Mouse (Mus musculus) heart, postnatal 0 days (tissue): Measurements from ENCODE around the gene Bche. TPM values are rescaled to one million over a fixed set of nuclear protein-coding genes. Genes with fewer than 3 reads are reported as not detected.

Experiments used
- ATAC-seq: fragments of 200-750 bp; cut with Nextera tagmentation; 2 replicates; pipeline ENCODE4 v1.8.0; 2017; ENCODE audit warnings: low read depth, moderate number of reproducible peaks, moderate library complexity; ENCODE audit not compliant: insufficient read depth
- DNase-seq: peaks from one replicate; pipeline ENCODE4 v3.0.0-alpha.2; 2016; ENCODE audit warnings: low spot score
- H3K27ac ChIP-seq: fragments of 300-500 bp; sonication (generic); 2 replicates; pipeline ENCODE4 v1.5.1; 2014; ENCODE audit warnings: low read depth, mild to moderate bottlenecking
- H3K27me3 ChIP-seq: fragments of 300-500 bp; sonication (generic); 2 replicates; pipeline ENCODE4 v1.6.1; 2014; ENCODE audit warnings: low read length, mixed read lengths; ENCODE audit not compliant: control insufficient read depth, insufficient read depth
- H3K36me3 ChIP-seq: fragments of 300-500 bp; sonication (generic); replicated peaks from 2 replicates; pipeline ENCODE4 v1.6.1; 2014; ENCODE audit warnings: low read length, mixed read lengths; ENCODE audit not compliant: control insufficient read depth, insufficient read depth
- H3K4me1 ChIP-seq: fragments of 300-500 bp; sonication (generic); 2 replicates; pipeline ENCODE4 v1.6.1; 2014; ENCODE audit warnings: antibody characterized with exemption; ENCODE audit not compliant: control insufficient read depth, insufficient read depth
- H3K4me2 ChIP-seq: fragments of 300-500 bp; sonication (generic); 2 replicates; pipeline ENCODE4 v1.6.1; 2014; ENCODE audit warnings: low read depth, mild to moderate bottlenecking, low read length, moderate library complexity
- H3K4me3 ChIP-seq: fragments of 300-500 bp; sonication (generic); 2 replicates; pipeline ENCODE4 v1.5.1; 2014; ENCODE audit warnings: low read depth, low read length
- H3K9ac ChIP-seq: fragments of 300-500 bp; sonication (generic); replicated peaks from 2 replicates; pipeline ENCODE4 v1.6.1; 2014; ENCODE audit warnings: low read depth, low read length, mixed read lengths
- H3K9me3 ChIP-seq: fragments of 300-500 bp; sonication (generic); replicated peaks from 2 replicates; pipeline ENCODE4 v1.6.1; 2016; ENCODE audit warnings: low read length; ENCODE audit not compliant: control insufficient read depth
- CTCF ChIP-seq: IDR thresholded peaks from 2 replicates; pipeline ENCODE4 v1.5.1; 2016; ENCODE audit warnings: antibody characterized with exemption, control low read depth, low read depth
- EP300 ChIP-seq: IDR thresholded peaks from 2 replicates; pipeline ENCODE4 v1.6.1; 2016; ENCODE audit warnings: antibody characterized with exemption, low read depth
- whole genome bisulfite sequencing: fragments of 180-500 bp; shearing (Covaris S2); extraction: QIAGEN DNeasy Blood & Tissue Kit; methylation state at CpG from one replicate; pipeline ENCODE4 v1.1.7; 2014; 5-methylcytosine and 5-hydroxymethylcytosine counted together
- polyA plus RNA-seq: library from polyadenylated mRNA; unstranded; fragments of >200 nt; fragmentation: Nextera tagmentation; extraction: Ambion mirVana; gene quantifications from 2 replicates; pipeline ENCODE4 v1.2.1, GENCODE M21; 2015
- total RNA-seq: library from RNA; depleted of rRNA; stranded (reverse); fragments of >200 nt; gene quantifications from 2 replicates; pipeline ENCODE4 v1.2.3, GENCODE M21; 2014; ENCODE audit warnings: low replicate concordance

Bche gene
- total and polyA plus RNA-seq, 2 experiments from 2014 or later = 9.8 to 20.0 TPM

DNA sequence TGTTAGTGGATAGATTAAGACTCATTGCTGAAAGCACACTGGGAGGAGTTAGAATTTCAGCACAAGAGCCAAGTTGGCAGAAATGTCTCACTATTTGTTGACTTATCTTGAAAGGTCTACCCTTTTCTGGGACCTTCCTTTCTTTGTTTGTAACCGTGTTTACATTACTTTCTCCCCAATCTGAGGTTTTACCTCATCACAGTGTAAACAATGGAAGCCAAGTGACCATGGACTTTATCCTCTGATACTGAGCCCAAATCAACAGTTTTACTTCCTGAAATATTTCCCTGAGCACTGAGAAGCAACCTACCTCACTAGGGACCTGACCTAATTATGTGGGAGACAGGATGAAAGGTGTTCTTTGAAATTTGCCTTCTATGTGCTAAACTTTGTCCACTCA is 34.9 kb downstream of the Bche start:
- Histone ChIP-seq H3K27ac (no peak overlapping the region), H3K36me3 (no peaks in the 10 kb centered on the region), H3K9ac (no peak overlapping the region), H3K9me3 (no peaks in the 10 kb centered on the region), H3K4me1 (no peaks in the 10 kb centered on the region), H3K4me3 (no peak overlapping the region), H3K4me2 (no peak overlapping the region), H3K27me3 (no peaks in the 10 kb centered on the region)
- TF ChIP-seq CTCF (no peak), EP300 (no peak)
- WGBS = 65% methylated on average over 1 of the region's 1 CpGs
- peak; percentile 16 for DNase-seq
- no peak for ATAC-seq

DNA sequence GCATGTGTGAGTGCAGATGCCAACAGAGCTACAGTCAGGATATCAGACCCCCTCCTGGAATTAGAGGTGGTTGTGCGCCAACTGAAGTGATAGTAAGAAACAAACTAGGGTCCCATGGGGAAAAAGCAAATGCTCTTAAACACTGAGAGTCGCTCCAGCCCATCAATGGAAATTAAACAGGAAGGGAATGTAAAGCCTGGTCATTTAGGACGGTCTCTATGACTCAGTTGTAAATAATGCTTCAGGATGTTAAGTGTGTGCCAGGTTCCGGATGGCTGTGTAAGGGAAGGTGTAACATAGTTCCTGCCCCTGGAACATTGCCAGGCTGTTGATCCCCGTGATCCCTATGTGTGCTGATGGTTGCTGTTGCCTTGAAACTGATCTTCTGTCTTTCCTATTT is 40.0 kb downstream of the Bche start:
- Histone ChIP-seq H3K4me1 (no peaks in the 10 kb centered on the region), H3K27ac (no peak overlapping the region), H3K27me3 (no peaks in the 10 kb centered on the region), H3K9ac (no peak overlapping the region), H3K9me3 (no peaks in the 10 kb centered on the region), H3K36me3 (no peaks in the 10 kb centered on the region), H3K4me2 (no peak overlapping the region), H3K4me3 (no peak overlapping the region)
- WGBS = 61% methylated on average over 5 of the region's 5 CpGs
- no peak for DNase-seq
- ATAC-seq = no peak
- TF ChIP-seq EP300 (no peak), CTCF (no peak)

DNA sequence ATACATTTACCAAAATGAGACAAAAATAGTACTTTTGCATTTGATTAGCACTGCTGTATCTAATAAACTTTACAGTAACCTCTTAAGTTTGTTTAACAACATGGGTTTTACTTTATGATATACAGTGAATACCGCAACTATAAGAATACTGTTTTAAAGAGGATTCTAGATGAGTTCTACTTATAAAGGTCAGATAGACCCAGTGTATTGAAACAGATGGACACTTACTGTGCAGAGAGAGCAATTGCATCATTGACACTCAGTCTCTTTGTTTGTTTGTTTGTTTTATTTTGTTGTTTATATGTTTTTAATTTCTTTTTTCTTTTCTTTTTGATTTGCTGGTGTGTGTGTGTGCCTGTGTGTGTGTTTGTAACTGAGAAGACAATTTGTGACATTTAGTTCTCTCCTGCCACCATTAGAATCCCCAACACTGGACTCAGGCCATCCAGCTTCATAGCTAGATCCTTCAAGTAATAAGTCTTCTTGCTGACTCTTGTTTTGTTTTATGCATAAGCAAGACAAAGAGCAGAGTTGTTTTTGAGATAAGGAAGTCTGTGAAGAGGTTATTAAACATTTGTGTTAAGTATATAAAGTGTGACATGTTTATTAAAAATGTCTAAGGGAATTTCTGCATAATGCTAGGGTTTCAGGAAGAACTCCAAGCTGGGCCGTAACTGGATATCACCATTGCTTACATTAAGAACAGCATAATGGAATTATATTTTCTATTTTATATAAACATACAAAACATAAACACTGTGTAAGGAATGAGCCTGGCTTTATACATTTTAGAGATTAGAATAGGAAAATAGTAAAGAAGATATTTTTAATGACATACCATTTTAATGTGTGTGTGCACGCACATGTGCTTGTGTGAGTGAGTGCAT is 40.7 kb downstream of the Bche start:
- Histone ChIP-seq H3K36me3 (no peaks in the 10 kb centered on the region), H3K9me3 (no peaks in the 10 kb centered on the region), H3K4me1 (no peaks in the 10 kb centered on the region), H3K4me3 (no peak overlapping the region), H3K9ac (no peak overlapping the region), H3K4me2 (no peak overlapping the region), H3K27me3 (no peaks in the 10 kb centered on the region), H3K27ac (no peak overlapping the region)
- no peak for DNase-seq
- no peak for ATAC-seq
- TF ChIP-seq EP300 (no peak), CTCF (no peak)
- WGBS = 92% methylated on average over 3 of the region's 3 CpGs

DNA sequence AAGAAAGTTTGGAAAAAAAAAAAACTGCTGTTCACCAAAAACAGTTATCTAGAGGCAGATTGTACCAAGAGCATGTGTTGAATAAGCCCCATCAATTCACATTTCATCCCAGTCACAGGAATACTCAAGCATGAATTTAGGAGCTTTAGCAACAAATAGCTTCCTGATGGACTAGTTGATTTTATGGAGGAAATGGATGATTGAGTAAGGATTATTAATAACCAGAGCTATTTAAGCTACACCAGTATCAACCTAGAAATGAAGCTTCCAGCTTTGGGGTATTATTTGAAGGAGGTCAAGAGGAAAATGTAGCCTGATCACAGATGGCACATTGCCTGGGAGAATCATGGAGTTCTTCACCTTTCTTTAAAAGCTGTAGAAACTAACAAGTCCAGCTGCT is 57.9 kb downstream of the Bche start:
- ATAC-seq (no peak), DNase-seq (no peak)
- H3K9me3 ChIP-seq = 0 out of 2 replicates have a peak, but pooled peaks cover 7% of the 10 kb centered on the region
- H3K27me3 ChIP-seq = no peaks in the 10 kb centered on the region
- H3K36me3 ChIP-seq = no peaks in the 10 kb centered on the region
- no peak overlapping the region for H3K9ac ChIP-seq
- H3K4me2 ChIP-seq = no peak overlapping the region
- no peak for TF ChIP-seq EP300
- H3K27ac ChIP-seq = no peak overlapping the region
- no peaks in the 10 kb centered on the region for H3K4me1 ChIP-seq
- no peak overlapping the region for H3K4me3 ChIP-seq

DNA sequence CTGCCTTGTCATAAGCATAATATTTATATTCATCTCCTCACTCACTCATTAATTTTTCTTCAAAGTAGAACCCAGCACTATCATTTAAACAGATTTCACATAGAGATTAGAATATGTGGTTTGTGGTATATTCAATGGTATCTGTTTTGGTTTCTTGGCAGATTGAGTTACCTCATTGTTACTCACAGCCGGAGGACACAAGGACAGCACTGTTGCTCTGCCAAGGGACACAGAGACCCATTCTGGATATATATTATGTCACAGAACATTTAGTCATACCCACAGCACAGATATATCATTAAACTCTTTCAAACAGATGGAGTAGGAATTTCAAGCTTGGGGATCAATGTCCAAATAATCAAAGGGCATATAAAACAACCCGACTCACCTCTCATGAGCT is 61.2 kb downstream of the Bche start:
- WGBS = 87% methylated on average over 2 of the region's 2 CpGs
- H3K9me3 ChIP-seq = no peaks in the 10 kb centered on the region
- DNase-seq (no peak), ATAC-seq (no peak)
- no peaks in the 10 kb centered on the region for H3K4me1 ChIP-seq
- H3K27me3 ChIP-seq = no peaks in the 10 kb centered on the region
- H3K27ac ChIP-seq = no peak overlapping the region
- H3K36me3 ChIP-seq = no peaks in the 10 kb centered on the region
- TF ChIP-seq EP300 (no peak), CTCF (no peak)
- H3K4me2 ChIP-seq = no peak overlapping the region
- no peak overlapping the region for H3K4me3 ChIP-seq
- no peak overlapping the region for H3K9ac ChIP-seq

DNA sequence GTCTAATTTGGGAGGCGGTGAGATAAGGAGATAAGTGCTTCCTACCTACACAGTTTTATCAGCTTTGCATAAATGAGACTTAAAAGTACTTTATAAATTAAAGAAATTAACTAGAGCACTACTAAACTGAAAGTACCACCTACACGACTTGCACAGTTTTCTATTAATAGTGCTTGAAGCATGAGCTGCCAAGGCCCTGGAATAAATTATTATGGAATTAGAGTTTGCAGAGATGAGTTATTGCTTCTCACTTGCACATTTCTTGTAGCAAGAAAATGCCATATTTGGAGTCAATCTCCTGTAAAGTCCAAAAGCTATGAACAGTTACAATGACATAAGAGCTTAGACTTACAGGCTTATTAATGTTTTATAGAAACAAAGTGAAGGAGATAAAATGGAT is 96.8 kb downstream of the Bche start:
- Histone ChIP-seq H3K9me3 (no peaks in the 10 kb centered on the region), H3K36me3 (no peaks in the 10 kb centered on the region), H3K9ac (no peak overlapping the region), H3K4me2 (no peak overlapping the region), H3K4me3 (no peak overlapping the region), H3K27ac (no peak overlapping the region), H3K27me3 (no peaks in the 10 kb centered on the region), H3K4me1 (no peaks in the 10 kb centered on the region)
- DNase-seq (no peak), ATAC-seq (no peak)
- WGBS = 41% methylated on average over 2 of the region's 2 CpGs
- TF ChIP-seq EP300 (no peak), CTCF (no peak)
